Mouse (Mus musculus) neural tube, embryonic 12.5 days (tissue): ENCODE measurements around the gene Sdk2. TPM values are rescaled to one million over a fixed set of nuclear protein-coding genes. Genes with fewer than 3 reads are reported as not detected.

Experiments
- ATAC-seq: fragments of 200-750 bp; cut with Nextera tagmentation; 2 replicates; pipeline ENCODE4 v1.8.0; 2017; ENCODE audit warnings: low read depth, mild to moderate bottlenecking, moderate TSS enrichment, moderate library complexity; ENCODE audit not compliant: low FRiP score
- H3K27ac ChIP-seq: fragments of 300-500 bp; sonication (generic); 2 replicates; pipeline ENCODE4 v1.5.1; 2016
- H3K27me3 ChIP-seq: fragments of 300-500 bp; sonication (generic); replicated peaks from 2 replicates; pipeline ENCODE4 v1.6.1; 2016; ENCODE audit warnings: mild to moderate bottlenecking
- H3K36me3 ChIP-seq: fragments of 300-500 bp; sonication (generic); 2 replicates; pipeline ENCODE4 v1.6.1; 2016; ENCODE audit warnings: mild to moderate bottlenecking
- H3K4me1 ChIP-seq: fragments of 300-500 bp; sonication (generic); 2 replicates; pipeline ENCODE4 v1.6.1; 2016
- H3K4me2 ChIP-seq: fragments of 300-500 bp; sonication (generic); replicated peaks from 2 replicates; pipeline ENCODE4 v1.6.1; 2016; ENCODE audit warnings: mild to moderate bottlenecking
- H3K4me3 ChIP-seq: fragments of 300-500 bp; sonication (generic); 2 replicates; pipeline ENCODE4 v1.5.1; 2016
- H3K9ac ChIP-seq: fragments of 300-500 bp; sonication (generic); 2 replicates; pipeline ENCODE4 v1.6.1; 2016; ENCODE audit warnings: mild to moderate bottlenecking
- H3K9me3 ChIP-seq: fragments of 300-500 bp; sonication (generic); 2 replicates; pipeline ENCODE4 v1.6.1; 2016; ENCODE audit warnings: mild to moderate bottlenecking
- WGBS: fragments of 180-500 bp; shearing (Covaris S2); methylation state at CpG from one replicate; pipeline ENCODE4 v1.1.7; 2016; 5-methylcytosine and 5-hydroxymethylcytosine counted together
- polyA plus RNA-seq: library from polyadenylated mRNA; unstranded; fragments of >200 nt; fragmentation: Nextera tagmentation; extraction: Ambion mirVana; gene quantifications from 2 replicates; pipeline ENCODE4 v1.2.1, GENCODE M21; 2016

Gene Sdk2
- polyA plus RNA-seq, 1 experiment from 2014 or later = 7.1 TPM

DNA sequence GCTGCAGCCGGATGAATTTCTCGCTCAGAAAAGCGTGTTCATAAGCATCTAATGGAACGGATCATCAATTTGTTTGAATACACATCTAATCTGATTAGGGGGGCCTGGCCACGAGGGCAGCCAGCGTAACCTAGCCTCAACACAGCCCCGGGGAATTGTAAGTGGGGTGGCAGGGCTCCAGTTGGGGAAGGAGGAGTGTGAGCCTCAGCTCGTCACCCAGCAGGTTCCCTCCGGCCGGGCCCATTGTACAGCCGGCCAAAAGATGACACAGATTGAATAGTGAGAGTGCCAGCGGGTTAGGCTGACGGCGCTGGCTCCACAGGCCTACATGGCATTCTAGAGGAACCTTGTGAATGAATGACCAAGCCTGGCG is 115.2 kb downstream of the Sdk2 start:
- H3K36me3 ChIP-seq = no peaks in the 10 kb centered on the region
- peaks cover 30% of the 10 kb centered on the region for H3K4me1 ChIP-seq
- no peak overlapping the region for H3K4me3 ChIP-seq
- H3K27ac ChIP-seq = peak overlapping the region; percentile 42; the same call in 1 of the 2 replicates
- H3K4me2 ChIP-seq = peak overlapping the region; percentile 25; the same call in 1 of the 2 replicates
- no peaks in the 10 kb centered on the region for H3K27me3 ChIP-seq
- peak; percentile 42; the same call in 1 of the 2 replicates for ATAC-seq
- 42% methylated on average over 15 of the region's 15 CpGs for WGBS
- H3K9me3 ChIP-seq = 0 out of 2 replicates have a peak, but pooled peaks cover 8% of the 10 kb centered on the region
- no peak overlapping the region for H3K9ac ChIP-seq

DNA sequence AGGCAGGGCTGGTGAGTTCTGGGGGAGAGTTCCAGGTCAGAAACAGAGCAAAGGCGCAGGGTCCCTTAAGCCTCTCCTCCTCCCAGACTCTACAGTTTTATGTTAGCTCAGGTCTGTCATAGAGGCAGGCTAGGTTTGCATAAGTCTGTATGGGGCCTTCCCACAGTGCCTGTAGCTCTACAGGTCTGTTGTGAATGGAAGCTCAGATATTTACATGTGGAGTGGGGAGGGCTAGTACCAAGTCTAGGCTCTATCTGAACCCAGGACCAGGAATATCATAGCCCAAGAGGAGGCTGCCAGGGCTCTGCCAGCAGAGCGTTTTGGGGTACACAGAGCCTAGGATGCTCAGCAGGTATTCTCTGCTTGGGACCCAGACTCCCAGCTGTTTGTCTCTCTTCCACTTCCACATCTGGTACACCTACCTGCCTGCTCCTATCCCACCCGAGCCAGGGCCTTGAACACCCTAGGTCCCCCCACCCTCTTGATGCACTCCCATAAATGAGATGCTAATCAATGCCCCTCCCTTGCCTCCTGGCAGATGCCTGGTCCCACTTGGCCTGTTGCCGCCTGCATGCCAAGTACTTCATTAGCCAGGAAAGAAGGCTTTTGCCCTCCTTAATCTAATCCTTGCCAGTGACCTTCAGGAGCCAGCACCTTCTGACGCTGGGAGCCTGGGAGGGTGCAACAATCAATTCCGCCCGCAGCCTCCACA is 115.8 kb downstream of the Sdk2 start:
- Histone ChIP-seq H3K4me1 (peaks cover 30% of the 10 kb centered on the region), H3K36me3 (no peaks in the 10 kb centered on the region), H3K9ac (no peak overlapping the region), H3K9me3 (0 out of 2 replicates have a peak, but pooled peaks cover 8% of the 10 kb centered on the region), H3K27ac (peak overlapping the region; percentile 42; the same call in 1 of the 2 replicates), H3K27me3 (no peaks in the 10 kb centered on the region), H3K4me2 (peak overlapping the region; percentile 25; the same call in 1 of the 2 replicates), H3K4me3 (no peak overlapping the region)
- WGBS = 45% methylated on average over 7 of the region's 7 CpGs
- peak; percentile 38; the same call in 1 of the 2 replicates for ATAC-seq

DNA sequence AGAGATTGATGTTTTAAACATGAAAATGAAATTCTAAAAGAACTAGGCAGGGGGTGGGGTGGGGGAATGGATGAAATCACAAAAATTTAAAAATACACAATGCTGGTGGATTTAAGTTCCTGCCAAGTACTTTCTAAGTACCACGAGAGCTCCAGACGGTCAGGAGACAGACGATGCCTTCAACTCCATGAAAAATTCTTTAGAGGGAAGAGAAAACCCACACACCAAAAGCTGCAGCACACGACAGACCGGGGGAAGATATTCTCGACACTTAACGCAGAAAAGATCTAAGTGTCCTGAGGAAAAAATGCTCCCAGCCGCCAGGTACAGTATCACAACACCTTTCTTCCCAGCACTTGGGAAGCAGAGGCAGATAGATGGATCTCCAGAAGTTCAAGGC is 118.2 kb downstream of the Sdk2 start:
- Histone ChIP-seq H3K27ac (no peak overlapping the region), H3K9me3 (no peaks in the 10 kb centered on the region), H3K27me3 (no peaks in the 10 kb centered on the region), H3K36me3 (no peaks in the 10 kb centered on the region), H3K4me1 (peaks cover 30% of the 10 kb centered on the region), H3K4me2 (no peak overlapping the region), H3K4me3 (no peak overlapping the region), H3K9ac (no peak overlapping the region)
- no peak for ATAC-seq
- WGBS = 88% methylated on average over 8 of the region's 8 CpGs

GRCm38 (mm10) chr11:113942101-113942735 is 124.6 kb downstream of the Sdk2 start:
- 0 out of 2 replicates have a peak, but pooled peaks have one; percentile 50 for ATAC-seq
- no peak overlapping the region for H3K4me2 ChIP-seq
- H3K27ac ChIP-seq = no peak overlapping the region
- no peaks in the 10 kb centered on the region for H3K36me3 ChIP-seq
- WGBS = 46% methylated on average over 9 of the region's 9 CpGs
- no peaks in the 10 kb centered on the region for H3K27me3 ChIP-seq
- peaks cover 9% of the 10 kb centered on the region; the same call in 1 of the 2 replicates for H3K4me1 ChIP-seq
- no peak overlapping the region for H3K4me3 ChIP-seq
- no peaks in the 10 kb centered on the region for H3K9me3 ChIP-seq
- H3K9ac ChIP-seq = no peak overlapping the region

DNA sequence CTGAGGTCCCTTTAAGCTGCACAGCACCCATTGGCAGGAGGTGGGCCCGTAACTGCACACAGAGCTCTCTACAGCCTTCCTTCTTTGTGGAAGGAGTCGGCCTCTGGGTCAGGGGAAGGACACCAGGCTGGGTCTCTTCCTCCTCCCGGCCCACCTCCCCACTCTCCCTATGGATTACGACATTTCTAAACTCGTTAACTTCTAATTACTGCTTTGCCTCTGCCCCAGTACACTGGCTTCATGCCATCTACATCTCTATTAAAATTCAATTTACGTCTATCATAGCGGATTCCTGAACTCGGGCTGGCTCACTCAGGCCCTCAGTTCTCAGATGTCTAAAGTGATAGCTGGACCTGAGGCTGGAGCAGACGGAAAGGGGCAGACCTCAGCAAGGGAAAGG is 133.2 kb downstream of the Sdk2 start:
- Histone ChIP-seq H3K4me1 (peaks cover 43% of the 10 kb centered on the region), H3K9me3 (no peaks in the 10 kb centered on the region), H3K4me3 (no peak overlapping the region), H3K36me3 (no peaks in the 10 kb centered on the region), H3K4me2 (no peak overlapping the region), H3K9ac (no peak overlapping the region), H3K27me3 (no peaks in the 10 kb centered on the region), H3K27ac (no peak overlapping the region)
- ATAC-seq = no peak
- WGBS = 52% methylated on average over 9 of the region's 9 CpGs

GRCm38 (mm10) chr11:113932909-113933308 is 133.9 kb downstream of the Sdk2 start:
- peaks cover 50% of the 10 kb centered on the region for H3K4me1 ChIP-seq
- no peak overlapping the region for H3K4me3 ChIP-seq
- no peaks in the 10 kb centered on the region for H3K9me3 ChIP-seq
- ATAC-seq = no peak
- 72% methylated on average over 7 of the region's 7 CpGs for WGBS
- H3K27ac ChIP-seq = no peak overlapping the region
- no peaks in the 10 kb centered on the region for H3K36me3 ChIP-seq
- H3K4me2 ChIP-seq = no peak overlapping the region
- H3K27me3 ChIP-seq = no peaks in the 10 kb centered on the region
- H3K9ac ChIP-seq = no peak overlapping the region

DNA sequence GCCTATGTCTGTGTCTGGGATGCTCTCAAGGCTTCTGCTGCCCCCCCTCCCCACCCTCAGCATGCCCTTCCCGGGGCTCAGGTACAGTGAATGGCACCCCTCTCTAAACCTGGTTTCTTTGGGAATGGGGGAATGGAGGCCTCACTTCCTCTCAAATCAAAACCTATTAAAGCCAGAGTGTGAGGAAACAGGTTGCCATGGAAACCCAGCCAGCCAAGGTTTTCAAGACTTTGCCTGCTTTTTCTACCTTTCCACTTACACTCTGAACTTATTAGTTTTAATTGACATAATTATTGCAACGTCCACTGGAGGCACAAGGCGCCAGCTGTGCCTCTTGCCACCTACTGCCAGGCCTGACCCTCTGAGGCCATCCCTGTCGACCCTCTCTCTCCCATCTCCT is 135.1 kb downstream of the Sdk2 start:
- Histone ChIP-seq H3K27me3 (no peaks in the 10 kb centered on the region), H3K9ac (no peak overlapping the region), H3K4me1 (peaks cover 54% of the 10 kb centered on the region), H3K4me3 (no peak overlapping the region), H3K36me3 (no peaks in the 10 kb centered on the region), H3K9me3 (no peaks in the 10 kb centered on the region), H3K4me2 (no peak overlapping the region), H3K27ac (no peak overlapping the region)
- no peak for ATAC-seq
- 57% methylated on average over 4 of the region's 4 CpGs for WGBS

DNA sequence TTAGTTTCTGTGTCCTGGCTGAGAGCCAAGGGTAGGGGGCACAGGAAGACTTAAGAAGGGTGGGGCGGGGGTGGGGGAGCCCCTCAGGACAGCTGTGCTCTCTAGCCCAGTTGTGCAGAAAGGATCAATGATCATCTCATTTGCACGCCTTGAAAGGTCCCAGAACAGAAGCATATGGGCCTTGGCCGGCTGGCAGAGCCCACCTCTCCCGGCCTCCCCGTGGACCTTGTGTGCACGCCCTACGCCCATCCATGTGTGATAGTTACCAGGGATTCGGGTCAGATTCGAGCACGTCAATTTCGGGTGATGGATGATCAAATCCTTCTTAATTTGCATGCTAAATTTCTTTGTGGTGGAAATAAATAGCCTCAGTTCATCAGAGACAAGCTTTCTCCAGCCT is 136.7 kb downstream of the Sdk2 start:
- Histone ChIP-seq H3K36me3 (no peaks in the 10 kb centered on the region), H3K9me3 (no peaks in the 10 kb centered on the region), H3K27me3 (no peaks in the 10 kb centered on the region), H3K4me2 (no peak overlapping the region), H3K27ac (no peak overlapping the region), H3K9ac (no peak overlapping the region), H3K4me1 (peaks cover 46% of the 10 kb centered on the region), H3K4me3 (no peak overlapping the region)
- WGBS = 58% methylated on average over 11 of the region's 11 CpGs
- ATAC-seq = peak; percentile 70

- H3K9ac ChIP-seq = no peak overlapping the region
- no peaks in the 10 kb centered on the region for H3K27me3 ChIP-seq
- no peak overlapping the region for H3K4me3 ChIP-seq
- H3K4me2 ChIP-seq = no peak overlapping the region
- WGBS = 81% methylated on average over 2 of the region's 2 CpGs
- H3K36me3 ChIP-seq = no peaks in the 10 kb centered on the region
- no peak overlapping the region for H3K27ac ChIP-seq
- H3K4me1 ChIP-seq = peaks cover 43% of the 10 kb centered on the region
- no peak for ATAC-seq
- H3K9me3 ChIP-seq = no peaks in the 10 kb centered on the region
Measured at GRCm38 (mm10) chr11:113928831-113929230, 138.0 kb downstream of the Sdk2 start.

DNA sequence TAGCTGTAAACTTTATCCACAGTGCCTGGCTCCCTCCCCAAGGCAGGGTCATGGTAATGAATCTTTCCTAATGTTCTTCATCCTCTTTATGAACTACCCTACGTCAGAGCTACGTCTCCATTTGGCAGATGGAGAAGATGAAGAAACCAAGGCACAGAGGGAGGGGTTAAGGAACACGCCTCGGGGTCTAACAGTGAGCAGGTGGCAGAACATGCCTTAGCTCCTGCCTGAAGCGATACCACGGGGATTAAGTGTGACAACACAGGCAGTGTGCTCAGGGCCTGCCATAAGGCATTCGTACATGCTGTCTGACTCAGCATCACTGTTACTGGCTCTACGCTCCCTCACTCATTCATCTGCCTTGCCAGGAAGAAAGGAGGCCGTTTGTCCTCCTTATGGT is 138.6 kb downstream of the Sdk2 start:
- Histone ChIP-seq H3K9ac (no peak overlapping the region), H3K4me2 (no peak overlapping the region), H3K27me3 (no peaks in the 10 kb centered on the region), H3K4me1 (peaks cover 48% of the 10 kb centered on the region), H3K4me3 (no peak overlapping the region), H3K27ac (no peak overlapping the region), H3K36me3 (no peaks in the 10 kb centered on the region), H3K9me3 (no peaks in the 10 kb centered on the region)
- WGBS = 51% methylated on average over 9 of the region's 9 CpGs
- ATAC-seq = no peak

- Histone ChIP-seq H3K27me3 (no peaks in the 10 kb centered on the region), H3K36me3 (no peaks in the 10 kb centered on the region), H3K4me1 (peaks cover 52% of the 10 kb centered on the region), H3K9ac (no peak overlapping the region), H3K9me3 (no peaks in the 10 kb centered on the region), H3K4me2 (no peak overlapping the region), H3K27ac (no peak overlapping the region), H3K4me3 (no peak overlapping the region)
- ATAC-seq = no peak
- 78% methylated on average over 3 of the region's 3 CpGs for WGBS
Measured at GRCm38 (mm10) chr11:113927826-113928225, 139.0 kb downstream of the Sdk2 start.

GRCm38 (mm10) chr11:113927231-113927630 is 139.6 kb downstream of the Sdk2 start:
- Histone ChIP-seq H3K27ac (no peak overlapping the region), H3K9ac (no peak overlapping the region), H3K4me3 (no peak overlapping the region), H3K27me3 (no peaks in the 10 kb centered on the region), H3K9me3 (no peaks in the 10 kb centered on the region), H3K4me1 (peaks cover 57% of the 10 kb centered on the region), H3K4me2 (no peak overlapping the region), H3K36me3 (no peaks in the 10 kb centered on the region)
- 94% methylated on average over 11 of the region's 11 CpGs for WGBS
- ATAC-seq = no peak
